12 mouse cellular contexts compared by ENCODE assay signal in the genomic region with DNA sequence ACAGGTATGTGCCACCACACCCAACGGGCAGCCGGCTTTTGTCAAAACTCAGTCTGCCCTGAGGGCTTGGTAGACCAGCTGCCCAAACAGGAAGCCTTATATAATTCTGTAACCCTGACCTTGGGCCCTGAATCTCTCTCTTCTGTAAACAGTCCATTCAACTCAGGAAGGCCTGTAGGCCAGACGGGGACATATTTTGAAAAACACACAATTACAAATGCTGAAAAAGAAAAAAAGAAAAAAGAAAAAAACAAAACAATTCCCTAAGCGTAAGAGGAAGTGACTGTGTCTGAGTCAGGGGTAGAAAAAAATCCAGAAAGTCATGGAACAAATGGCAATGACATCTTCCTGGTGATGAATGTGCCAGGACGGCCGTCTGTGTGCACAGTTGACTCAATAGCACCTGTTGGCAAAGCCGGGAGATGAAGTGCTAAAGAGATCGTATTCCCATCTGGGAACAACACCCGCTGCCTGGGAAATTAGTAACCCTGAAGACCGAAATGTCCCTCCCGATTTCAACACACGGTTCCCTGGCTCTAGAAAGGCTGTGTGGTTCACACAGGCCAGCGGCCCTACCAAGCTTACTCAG.
DNase-seq lines count a peak whose midpoint lies in the region; ATAC-seq lines count a peak whose summit lies in the region.
"Had no signal": no experiment of that assay in that cellular context is flagged by ENCODE, and none has a peak within 500 bp of the region (broad histone marks: within the 10 kb centered on the region; RNA-seq: fewer than 3 reads in every experiment).

No protein-coding gene starts in this region.

- WGBS in forebrain, embryonic 10.5 days: 73% methylated on average over 13 of the region's 13 CpGs
- 81% methylated on average over 13 of the region's 13 CpGs for WGBS in forebrain, embryonic 14.5 days
- 36% methylated on average over 13 of the region's 13 CpGs for WGBS in kidney, embryonic 16.5 days
- 78% methylated on average over 13 of the region's 13 CpGs for WGBS in forebrain, embryonic 16.5 days

- H3K4me1 ChIP-seq in forebrain, embryonic 10.5 days: peaks cover 57% of the 10 kb centered on the region
- H3K4me1 ChIP-seq in forebrain, embryonic 14.5 days (ENCODE audit: control insufficient read depth, insufficient read depth, low read length): peaks cover 7% of the 10 kb centered on the region
- H3K4me1 ChIP-seq in kidney, embryonic 16.5 days (ENCODE audit: insufficient read depth, low read length): peaks cover 46% of the 10 kb centered on the region
- H3K4me1 ChIP-seq in forebrain, embryonic 16.5 days (replicated peaks; ENCODE audit: control insufficient read depth, insufficient read depth, low read length): peaks cover 16% of the 10 kb centered on the region

- DNase-seq in forebrain, embryonic 10.5 days (ENCODE audit: extremely low spot score, low spot score): no peak
- DNase-seq in forebrain, embryonic 14.5 days (ENCODE audit: low spot score): no peak
- peak; percentile 54 for DNase-seq in right cerebral cortex, adult 18-20 months
- no peak for DNase-seq in right cerebral cortex, postnatal 4 days
- no peak for DNase-seq in ovary, adult 18-20 months (ENCODE audit: low spot score)
- DNase-seq in MN1 (ENCODE audit: low spot score): no peak
- DNase-seq: heart, postnatal 14 days had no signal

- H3K27ac ChIP-seq in forebrain, embryonic 10.5 days: peak overlapping the region; percentile 85; the same call in 1 of the 2 replicates
- H3K27ac ChIP-seq in forebrain, embryonic 14.5 days (ENCODE audit: low read depth, low read length): no peak overlapping the region
- peak overlapping the region; percentile 75 for H3K27ac ChIP-seq in kidney, embryonic 16.5 days (ENCODE audit: low read length)
- no peak overlapping the region for H3K27ac ChIP-seq in forebrain, embryonic 16.5 days (ENCODE audit: low read length)
- H3K27ac ChIP-seq: midbrain, embryonic 12.5 days had no signal

- no peak overlapping the region for H3K4me2 ChIP-seq in forebrain, embryonic 14.5 days (ENCODE audit: low read length)
- H3K4me2 ChIP-seq in kidney, embryonic 16.5 days (replicated peaks; ENCODE audit: low read depth, low read length): no peak overlapping the region
- H3K4me2 ChIP-seq in forebrain, embryonic 16.5 days (ENCODE audit: low read length): no peak overlapping the region
- H3K4me2 ChIP-seq: midbrain, embryonic 12.5 days had no signal

- no peak overlapping the region for H3K4me3 ChIP-seq in forebrain, embryonic 10.5 days
- no peak overlapping the region for H3K4me3 ChIP-seq in forebrain, embryonic 14.5 days (ENCODE audit: low read depth, low read length)
- H3K4me3 ChIP-seq in kidney, embryonic 16.5 days (ENCODE audit: low read length): no peak overlapping the region
- no peak overlapping the region for H3K4me3 ChIP-seq in forebrain, embryonic 16.5 days (replicated peaks; ENCODE audit: low read length)
- H3K4me3 ChIP-seq: erythroblast, embryonic 14.5 days; midbrain, embryonic 12.5 days had no signal

- H3K9ac ChIP-seq in forebrain, embryonic 14.5 days (ENCODE audit: low read length): no peak overlapping the region
- H3K9ac ChIP-seq in kidney, embryonic 16.5 days (replicated peaks; ENCODE audit: low read length): no peak overlapping the region
- no peak overlapping the region for H3K9ac ChIP-seq in forebrain, embryonic 16.5 days (replicated peaks; ENCODE audit: low read depth, low read length)
- H3K9ac ChIP-seq: midbrain, embryonic 12.5 days had no signal

- ATAC-seq in forebrain, embryonic 14.5 days: no peak
- ATAC-seq in kidney, embryonic 16.5 days (ENCODE audit: low FRiP score, low TSS enrichment): 0 out of 2 replicates have a peak, but pooled peaks have one; percentile 3
- no peak for ATAC-seq in forebrain, embryonic 16.5 days
- ATAC-seq: CD4-positive, CD25-positive, alpha-beta regulatory T cell, adult 4 months had no signal

- peaks cover 38% of the 10 kb centered on the region for H3K27me3 ChIP-seq in forebrain, embryonic 10.5 days (ENCODE audit: poor library complexity, severe bottlenecking)
- H3K27me3 ChIP-seq in forebrain, embryonic 14.5 days (replicated peaks; ENCODE audit: control insufficient read depth, insufficient read depth, low read length): no peaks in the 10 kb centered on the region
- no peaks in the 10 kb centered on the region for H3K27me3 ChIP-seq in kidney, embryonic 16.5 days (ENCODE audit: insufficient read depth, low read length)
- H3K27me3 ChIP-seq in forebrain, embryonic 16.5 days (replicated peaks; ENCODE audit: control insufficient read depth, insufficient read depth, low read length): peaks cover 4% of the 10 kb centered on the region; the same call in 1 of the 2 replicates

- H3K9me3 ChIP-seq in forebrain, embryonic 10.5 days: no peaks in the 10 kb centered on the region
- no peaks in the 10 kb centered on the region for H3K9me3 ChIP-seq in forebrain, embryonic 14.5 days (replicated peaks; ENCODE audit: control insufficient read depth, low read length)
- H3K9me3 ChIP-seq in kidney, embryonic 16.5 days (ENCODE audit: low read length): no peaks in the 10 kb centered on the region
- no peaks in the 10 kb centered on the region for H3K9me3 ChIP-seq in forebrain, embryonic 16.5 days (ENCODE audit: control insufficient read depth, low read length)
- H3K9me3 ChIP-seq: midbrain, embryonic 12.5 days had no signal

- H3K36me3 ChIP-seq in forebrain, embryonic 10.5 days (replicated peaks): no peaks in the 10 kb centered on the region
- no peaks in the 10 kb centered on the region for H3K36me3 ChIP-seq in forebrain, embryonic 14.5 days (ENCODE audit: control insufficient read depth, insufficient read depth, low read length)
- H3K36me3 ChIP-seq in kidney, embryonic 16.5 days (ENCODE audit: insufficient read depth, low read length): no peaks in the 10 kb centered on the region
- H3K36me3 ChIP-seq in forebrain, embryonic 16.5 days (ENCODE audit: control insufficient read depth, insufficient read depth): no peaks in the 10 kb centered on the region
- H3K36me3 ChIP-seq: midbrain, embryonic 12.5 days had no signal

Comparison
In these comparisons a context has a peak if more than half of its experiments do, and no peak if none do; other contexts are left out.
1. H3K27ac ChIP-seq: peak in forebrain, embryonic 10.5 days (single experiment) and kidney, embryonic 16.5 days (single experiment); none in forebrain, embryonic 14.5 days (single experiment) and forebrain, embryonic 16.5 days (single experiment).